Mouse (Mus musculus) forebrain, postnatal 0 days (tissue): ENCODE results near the gene Lmod3. TPM values are rescaled to one million over a fixed set of nuclear protein-coding genes. Genes with fewer than 3 reads are reported as not detected.

Experiments used
- ATAC-seq: fragments of 200-750 bp; cut with Nextera tagmentation; 2 replicates; pipeline ENCODE4 v1.8.0; 2017; ENCODE audit warnings: mild to moderate bottlenecking, moderate library complexity
- DNase-seq: peaks from one replicate; pipeline ENCODE4 v3.0.0-alpha.2; 2015
- H3K27ac ChIP-seq: fragments of 300-500 bp; sonication (generic); 2 replicates; pipeline ENCODE4 v1.5.1; 2014; ENCODE audit warnings: low read depth, mild to moderate bottlenecking, antibody characterized with exemption, low read length, moderate library complexity, mixed read lengths
- H3K27me3 ChIP-seq: fragments of 300-500 bp; sonication (generic); 2 replicates; pipeline ENCODE4 v1.6.1; 2014; ENCODE audit warnings: mild to moderate bottlenecking, low read length, mixed read lengths; ENCODE audit not compliant: insufficient read depth
- H3K36me3 ChIP-seq: fragments of 300-500 bp; sonication (generic); 2 replicates; pipeline ENCODE4 v1.6.1; 2014; ENCODE audit warnings: mild to moderate bottlenecking, moderate library complexity; ENCODE audit not compliant: insufficient read depth
- H3K4me1 ChIP-seq: fragments of 300-500 bp; sonication (generic); 2 replicates; pipeline ENCODE4 v1.6.1; 2014; ENCODE audit warnings: antibody characterized with exemption; ENCODE audit not compliant: insufficient read depth
- H3K4me2 ChIP-seq: fragments of 300-500 bp; sonication (generic); 2 replicates; pipeline ENCODE4 v1.6.1; 2014; ENCODE audit warnings: low read depth, mild to moderate bottlenecking, moderate library complexity
- H3K4me3 ChIP-seq: fragments of 300-500 bp; sonication (generic); 2 replicates; pipeline ENCODE4 v1.5.1; 2014; ENCODE audit warnings: low read depth, low read length, mixed read lengths
- H3K9ac ChIP-seq: fragments of 300-500 bp; sonication (generic); 2 replicates; pipeline ENCODE4 v1.6.1; 2014; ENCODE audit warnings: mild to moderate bottlenecking
- H3K9me3 ChIP-seq: fragments of 300-500 bp; sonication (generic); 2 replicates; pipeline ENCODE4 v1.6.1; 2016; ENCODE audit warnings: low read length
- CTCF ChIP-seq: sonication (generic); IDR thresholded peaks from 2 replicates; pipeline ENCODE4 v1.5.1; 2016; ENCODE audit warnings: antibody characterized with exemption, control low read depth, low read depth
- WGBS: fragments of 180-500 bp; shearing (Covaris S2); extraction: QIAGEN DNeasy Blood & Tissue Kit; methylation state at CpG from one replicate; pipeline ENCODE4 v1.1.7; 2014; 5-methylcytosine and 5-hydroxymethylcytosine counted together
- polyA plus RNA-seq: library from polyadenylated mRNA; unstranded; fragments of >200 nt; fragmentation: Nextera tagmentation; extraction: Ambion mirVana; gene quantifications from 2 replicates; pipeline ENCODE4 v1.2.1, GENCODE M21; 2015
- total RNA-seq: library from RNA; depleted of rRNA; stranded (reverse); fragments of >200 nt; gene quantifications from 2 replicates; pipeline ENCODE4 v1.2.3, GENCODE M21; 2014

The Lmod3 gene
- total and polyA plus RNA-seq, 2 experiments from 2014 or later, result 0.05 to 0.11 TPM

GRCm38 (mm10) chr6:97234911-97235668, 17.5 kb downstream of the Lmod3 start:
- DNase-seq, result no peak
- Histone ChIP-seq H3K9me3 (no peaks in the 10 kb centered on the region), H3K4me2 (no peak overlapping the region), H3K4me3 (no peak overlapping the region), H3K27me3 (no peaks in the 10 kb centered on the region), H3K9ac (no peak overlapping the region), H3K4me1 (no peaks in the 10 kb centered on the region), H3K36me3 (peaks cover 36% of the 10 kb centered on the region), H3K27ac (no peak overlapping the region)
- ATAC-seq, result no peak
- no peak for TF ChIP-seq CTCF
- WGBS, result 90% methylated on average over 7 of the region's 7 CpGs

GRCm38 (mm10) chr6:97227067-97227847, 25.3 kb downstream of the Lmod3 start:
- WGBS, result 96% methylated on average over 9 of the region's 9 CpGs
- H3K27ac ChIP-seq, result no peak overlapping the region
- peaks cover 29% of the 10 kb centered on the region for H3K36me3 ChIP-seq
- no peak for ATAC-seq
- no peaks in the 10 kb centered on the region for H3K9me3 ChIP-seq
- H3K4me1 ChIP-seq, result no peaks in the 10 kb centered on the region
- no peak for TF ChIP-seq CTCF
- H3K27me3 ChIP-seq, result no peaks in the 10 kb centered on the region
- H3K4me3 ChIP-seq, result no peak overlapping the region
- no peak overlapping the region for H3K4me2 ChIP-seq
- no peak overlapping the region for H3K9ac ChIP-seq
- DNase-seq, result no peak

- ATAC-seq, result no peak
- no peak overlapping the region for H3K27ac ChIP-seq
Observed at GRCm38 (mm10) chr6:97226083-97226491, 26.5 kb downstream of the Lmod3 start.

DNA sequence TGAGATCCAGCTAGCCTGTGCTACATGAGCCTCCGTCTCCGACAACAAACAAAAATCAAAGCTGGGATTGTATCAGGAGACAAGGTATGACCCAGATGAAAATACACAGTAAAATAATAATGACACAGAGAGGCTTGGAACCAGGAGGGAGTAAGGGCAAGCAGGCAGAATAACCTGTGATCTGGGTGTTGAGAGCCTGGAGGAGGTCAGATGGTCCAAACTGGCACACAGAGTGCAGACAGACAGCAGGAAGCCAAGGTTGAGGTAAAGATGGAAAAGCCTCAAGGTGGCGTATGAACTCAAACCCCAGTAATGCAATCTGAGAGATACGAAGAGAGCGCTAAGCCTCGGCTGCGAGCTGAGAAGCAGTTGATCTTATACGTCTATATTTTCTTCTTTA, 28.1 kb downstream of the Lmod3 start:
- no peaks in the 10 kb centered on the region for H3K9me3 ChIP-seq
- no peak for TF ChIP-seq CTCF
- no peak overlapping the region for H3K4me2 ChIP-seq
- peaks cover 4% of the 10 kb centered on the region for H3K36me3 ChIP-seq
- no peaks in the 10 kb centered on the region for H3K27me3 ChIP-seq
- H3K4me1 ChIP-seq, result peaks cover 5% of the 10 kb centered on the region
- H3K27ac ChIP-seq, result no peak overlapping the region
- no peak overlapping the region for H3K9ac ChIP-seq
- DNase-seq (no peak), ATAC-seq (no peak)
- WGBS, result 96% methylated on average over 8 of the region's 8 CpGs
- no peak overlapping the region for H3K4me3 ChIP-seq

More at GRCm38 (mm10) chr6:97226083-97226491, 26.5 kb downstream of the Lmod3 start:
- peaks cover 4% of the 10 kb centered on the region for H3K4me1 ChIP-seq
- H3K4me2 ChIP-seq, result no peak overlapping the region
- H3K36me3 ChIP-seq, result peaks cover 19% of the 10 kb centered on the region
- DNase-seq, result no peak
- no peaks in the 10 kb centered on the region for H3K9me3 ChIP-seq
- no peak overlapping the region for H3K4me3 ChIP-seq
- H3K27me3 ChIP-seq, result no peaks in the 10 kb centered on the region
- WGBS, result 24% methylated on average over 1 of the region's 1 CpGs
- no peak for TF ChIP-seq CTCF
- H3K9ac ChIP-seq, result no peak overlapping the region

- Histone ChIP-seq H3K4me1 (peaks cover 5% of the 10 kb centered on the region), H3K36me3 (no peaks in the 10 kb centered on the region; the same call in 1 of the 2 replicates), H3K27me3 (no peaks in the 10 kb centered on the region), H3K9me3 (no peaks in the 10 kb centered on the region), H3K4me2 (no peak overlapping the region), H3K27ac (no peak overlapping the region), H3K9ac (no peak overlapping the region), H3K4me3 (no peak overlapping the region)
- DNase-seq, result no peak
- 79% methylated on average over 4 of the region's 4 CpGs for WGBS
- ATAC-seq, result no peak
- TF ChIP-seq CTCF, result no peak
Observed at GRCm38 (mm10) chr6:97223566-97223965, 29.0 kb downstream of the Lmod3 start.

DNA sequence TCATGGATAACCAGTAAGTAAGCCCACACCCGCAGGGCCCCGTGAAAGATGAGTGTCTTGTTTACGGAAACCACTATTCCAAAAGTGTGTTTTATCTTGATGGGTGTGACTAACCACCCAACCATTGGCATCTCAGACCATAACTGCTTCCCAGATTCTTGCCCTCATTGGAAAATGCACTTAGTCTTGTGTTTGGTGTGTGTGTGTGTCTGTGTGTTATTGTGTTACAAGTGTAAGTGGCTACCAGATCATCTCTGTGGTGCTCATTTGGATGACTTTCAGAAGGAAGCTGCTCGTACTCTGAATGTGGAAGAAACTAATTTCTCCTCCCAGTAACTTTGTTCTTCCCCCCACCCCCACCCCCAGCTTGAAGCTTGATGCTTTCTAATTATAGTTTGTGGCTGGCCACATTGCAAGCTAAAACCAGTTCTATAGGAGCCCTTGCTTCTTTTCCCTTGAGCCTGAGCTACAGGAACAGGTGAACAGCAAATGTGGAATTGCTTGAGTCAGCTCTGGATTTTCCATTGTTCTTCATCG, 29.6 kb downstream of the Lmod3 start:
- no peak for TF ChIP-seq CTCF
- Histone ChIP-seq H3K4me1 (peaks cover 5% of the 10 kb centered on the region), H3K27me3 (no peaks in the 10 kb centered on the region), H3K27ac (no peak overlapping the region), H3K4me3 (no peak overlapping the region), H3K9ac (no peak overlapping the region), H3K4me2 (no peak overlapping the region), H3K36me3 (no peaks in the 10 kb centered on the region; the same call in 1 of the 2 replicates), H3K9me3 (no peaks in the 10 kb centered on the region)
- 60% methylated on average over 5 of the region's 5 CpGs for WGBS
- DNase-seq (no peak), ATAC-seq (no peak)

GRCm38 (mm10) chr6:97222321-97222720, 30.2 kb downstream of the Lmod3 start:
- Histone ChIP-seq H3K36me3 (no peaks in the 10 kb centered on the region; the same call in 1 of the 2 replicates), H3K9me3 (no peaks in the 10 kb centered on the region), H3K4me3 (no peak overlapping the region), H3K27ac (no peak overlapping the region), H3K4me1 (peaks cover 5% of the 10 kb centered on the region), H3K9ac (no peak overlapping the region), H3K4me2 (no peak overlapping the region), H3K27me3 (no peaks in the 10 kb centered on the region)
- no peak for DNase-seq
- TF ChIP-seq CTCF, result no peak
- 41% methylated on average over 6 of the region's 6 CpGs for WGBS
- ATAC-seq, result no peak
